In the genomic region with DNA sequence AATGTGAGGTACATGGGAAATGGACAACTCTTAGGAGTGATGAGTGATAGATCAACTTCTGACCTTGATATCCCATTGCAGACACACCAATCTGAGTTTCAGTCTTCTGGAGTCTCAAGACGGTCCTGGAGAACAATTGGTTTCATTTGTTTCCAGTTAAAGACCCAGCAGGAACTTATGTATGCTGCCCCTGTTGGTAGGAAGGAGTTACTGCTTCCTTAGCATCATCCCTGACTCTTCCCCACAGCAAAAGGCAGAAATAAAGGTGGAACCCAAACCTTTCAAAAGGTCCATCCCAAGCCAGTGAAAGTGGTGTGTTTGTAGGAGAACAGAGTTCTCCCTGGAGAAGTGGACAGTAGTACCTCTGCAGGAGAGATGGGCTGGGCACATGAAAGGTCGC, we compare ENCODE assay signal across 16 mouse cellular contexts. TPM values are rescaled to one million over a fixed set of nuclear protein-coding genes. Genes with fewer than 3 reads are reported as not detected.
DNase-seq lines count a peak whose midpoint lies in the region; ATAC-seq and TF ChIP-seq lines count a peak whose summit lies in the region.
"Had no signal": no experiment of that assay in that cellular context is flagged by ENCODE, and none has a peak within 500 bp of the region (broad histone marks: within the 10 kb centered on the region; RNA-seq: fewer than 3 reads in every experiment).

No protein-coding gene starts in this region.

- TF ChIP-seq POLR2A in thymus, adult 2 months (IDR thresholded peaks at IDR 0.05; ENCODE audit: control insufficient read depth, extremely low read depth, insufficient read depth, low read length, poor library complexity), result no peak

- WGBS in kidney, postnatal 0 days, result 86% methylated on average over 2 of the region's 2 CpGs
- 87% methylated on average over 2 of the region's 2 CpGs for WGBS in kidney, embryonic 14.5 days
- WGBS in thymus, adult 2 months, result 97% methylated on average over 2 of the region's 2 CpGs

- no peaks in the 10 kb centered on the region for H3K27me3 ChIP-seq in kidney, postnatal 0 days (ENCODE audit: insufficient read depth, low read length)
- H3K27me3 ChIP-seq in kidney, embryonic 14.5 days (ENCODE audit: control insufficient read depth, insufficient read depth, low read length), result no peaks in the 10 kb centered on the region
- no peaks in the 10 kb centered on the region for H3K27me3 ChIP-seq in thymus, adult 2 months (ENCODE audit: control insufficient read depth, insufficient read depth, low read length)
- H3K27me3 ChIP-seq: embryonic facial prominence, embryonic 12.5 days; hindbrain, embryonic 12.5 days; lung, embryonic 15.5 days; midbrain, embryonic 15.5 days had no signal

- no peaks in the 10 kb centered on the region for H3K36me3 ChIP-seq in kidney, postnatal 0 days (ENCODE audit: insufficient read depth, low read length)
- H3K36me3 ChIP-seq in kidney, embryonic 14.5 days (ENCODE audit: control insufficient read depth, insufficient read depth, low read length), result no peaks in the 10 kb centered on the region
- H3K36me3 ChIP-seq in thymus, adult 2 months (ENCODE audit: control insufficient read depth, insufficient read depth, low read length), result no peaks in the 10 kb centered on the region
- H3K36me3 ChIP-seq: embryonic facial prominence, embryonic 12.5 days; hindbrain, embryonic 12.5 days; lung, embryonic 15.5 days; midbrain, embryonic 15.5 days had no signal

- H3K9me3 ChIP-seq in kidney, postnatal 0 days (replicated peaks; ENCODE audit: low read length), result no peaks in the 10 kb centered on the region
- no peaks in the 10 kb centered on the region for H3K9me3 ChIP-seq in kidney, embryonic 14.5 days (ENCODE audit: control insufficient read depth, low read length)
- H3K9me3 ChIP-seq: embryonic facial prominence, embryonic 12.5 days; lung, embryonic 15.5 days had no signal

- H3K4me3 ChIP-seq in kidney, postnatal 0 days (replicated peaks; ENCODE audit: low read depth, low read length), result no peak overlapping the region
- H3K4me3 ChIP-seq in kidney, embryonic 14.5 days (ENCODE audit: low read length), result no peak overlapping the region
- no peak overlapping the region for H3K4me3 ChIP-seq in thymus, adult 2 months (ENCODE audit: control insufficient read depth, insufficient read depth, low read length)
- H3K4me3 ChIP-seq: embryonic facial prominence, embryonic 12.5 days; hindbrain, embryonic 12.5 days; lung, embryonic 15.5 days; midbrain, embryonic 15.5 days had no signal

- TF ChIP-seq CTCF in kidney, postnatal 0 days (IDR thresholded peaks at IDR 0.05; ENCODE audit: low read depth), result peak; percentile 41; the same call in 1 of the 2 replicates
- no peak for TF ChIP-seq CTCF in thymus, adult 2 months (IDR thresholded peaks at IDR 0.05; ENCODE audit: borderline replicate concordance, control insufficient read depth, extremely low read depth, insufficient read depth, low read length, poor library complexity)

- intact Hi-C loops in left cerebral cortex, postnatal 10 days (cut with DNase I), result no loop called here

- DNase-seq in kidney, postnatal 0 days (ENCODE audit: low spot score), result no peak
- peak; percentile 18 for DNase-seq in thymus, adult 2 months
- DNase-seq in thymus, postnatal 36 days, result no peak
- no peak for DNase-seq in cerebellum, postnatal 4 days (ENCODE audit: low spot score in 2 of 2)
- DNase-seq in left cerebral cortex, postnatal 10 days (ENCODE audit: extremely low spot score in 1 of 2, low spot score in 2 of 2), result no peak
- DNase-seq: cerebellum, adult 9-10 months; gastrocnemius, postnatal 14 days had no signal

- H3K4me2 ChIP-seq in kidney, postnatal 0 days (ENCODE audit: low read length), result no peak overlapping the region
- no peak overlapping the region for H3K4me2 ChIP-seq in kidney, embryonic 14.5 days (replicated peaks; ENCODE audit: low read depth, low read length)
- H3K4me2 ChIP-seq: embryonic facial prominence, embryonic 12.5 days; heart, embryonic 11.5 days; hindbrain, embryonic 12.5 days; lung, embryonic 15.5 days; midbrain, embryonic 15.5 days had no signal

- H3K27ac ChIP-seq in kidney, postnatal 0 days, result no peak overlapping the region
- H3K27ac ChIP-seq in kidney, embryonic 14.5 days (ENCODE audit: low read depth, low read length), result no peak overlapping the region
- H3K27ac ChIP-seq in thymus, adult 2 months (ENCODE audit: control insufficient read depth, insufficient read depth, low read length), result no peak overlapping the region
- H3K27ac ChIP-seq: embryonic facial prominence, embryonic 12.5 days; hindbrain, embryonic 12.5 days; lung, embryonic 15.5 days; midbrain, embryonic 15.5 days had no signal

- H3K9ac ChIP-seq in kidney, postnatal 0 days (ENCODE audit: low read depth, low read length), result no peak overlapping the region
- no peak overlapping the region for H3K9ac ChIP-seq in kidney, embryonic 14.5 days (ENCODE audit: low read depth, low read length)
- H3K9ac ChIP-seq: embryonic facial prominence, embryonic 12.5 days; hindbrain, embryonic 12.5 days; lung, embryonic 15.5 days; midbrain, embryonic 15.5 days had no signal

- no peaks in the 10 kb centered on the region for H3K4me1 ChIP-seq in kidney, postnatal 0 days (replicated peaks; ENCODE audit: insufficient read depth, low read length)
- H3K4me1 ChIP-seq in kidney, embryonic 14.5 days (ENCODE audit: control insufficient read depth, insufficient read depth, low read length), result no peaks in the 10 kb centered on the region
- H3K4me1 ChIP-seq in thymus, adult 2 months (replicated peaks; ENCODE audit: control insufficient read depth, insufficient read depth, low read length), result no peaks in the 10 kb centered on the region
- H3K4me1 ChIP-seq: embryonic facial prominence, embryonic 12.5 days; hindbrain, embryonic 12.5 days; lung, embryonic 15.5 days; midbrain, embryonic 15.5 days had no signal

- ATAC-seq in kidney, postnatal 0 days (replicated peaks; ENCODE audit: low FRiP score, low read depth), result no peak
- ATAC-seq in kidney, embryonic 14.5 days (ENCODE audit: low FRiP score, low TSS enrichment), result no peak
- ATAC-seq in erythroid progenitor cell, adult 5-6 weeks (replicated peaks; ENCODE audit: low FRiP score, poor library complexity, severe bottlenecking), result peak; percentile 74
- no peak for ATAC-seq in cerebellum, adult (ENCODE audit: insufficient number of reproducible peaks, low FRiP score, low TSS enrichment)
- ATAC-seq: forebrain, embryonic 14.5 days; midbrain, embryonic 15.5 days had no signal

RNA-seq across cellular contexts. Expression of a gene that starts 30.9 kb away (rescaled TPM):
- 8.1 and 8.8 TPM in 2 replicates for polyA plus RNA-seq in kidney, postnatal 0 days (2015; fragmentation: Nextera tagmentation; extraction: Ambion mirVana)
- 13.8 and 18.8 TPM in 2 replicates for polyA plus RNA-seq in kidney, embryonic 14.5 days (2014; fragmentation: Nextera tagmentation; extraction: Ambion mirVana)
- polyA plus RNA-seq in thymus, adult 2 months (2012; rRNA removed), result 14.9 and 19.3 TPM in 2 replicates
- total RNA-seq in erythroid progenitor cell, adult 5-6 weeks (2015; ENCODE audit: low replicate concordance), result 41.8 and 55.3 TPM in 2 replicates
- total RNA-seq in erythroid progenitor cell, adult 5-6 weeks (2017; ENCODE audit: low replicate concordance), result 51.1 and 56.0 TPM in 2 replicates
- 10 to 100 TPM; 59.1 to 60.2 TPM for total RNA-seq in left cerebral cortex, postnatal 10 days (2021)

RNA-seq across cellular contexts. Expression of a gene that starts 54.4 kb away (rescaled TPM):
- polyA plus RNA-seq in kidney, postnatal 0 days (2015; fragmentation: Nextera tagmentation; extraction: Ambion mirVana), result 23.1 and 38.7 TPM in 2 replicates
- polyA plus RNA-seq in kidney, embryonic 14.5 days (2014; fragmentation: Nextera tagmentation; extraction: Ambion mirVana), result 37.8 and 48.6 TPM in 2 replicates
- polyA plus RNA-seq in thymus, adult 2 months (2012; rRNA removed), result 3,486 and 3,839 TPM in 2 replicates
- 168 and 202 TPM in 2 replicates for total RNA-seq in erythroid progenitor cell, adult 5-6 weeks (2015; ENCODE audit: low replicate concordance)
- total RNA-seq in erythroid progenitor cell, adult 5-6 weeks (2017; ENCODE audit: low replicate concordance), result 155 and 186 TPM in 2 replicates
- 100 to 1,000 TPM; 329 to 345 TPM for total RNA-seq in left cerebral cortex, postnatal 10 days (2021)

Comparison
In these comparisons a context has a peak if more than half of its experiments do, and no peak if none do; other contexts are left out.
1. RNA of a gene that starts 54.4 kb away (polyA plus RNA-seq): 3,486 to 3,839 TPM in thymus, adult 2 months; 23.1 to 38.7 TPM in kidney, postnatal 0 days and 37.8 to 48.6 TPM in kidney, embryonic 14.5 days; every median in the first group is over 10 times any median in the second.